Mouse (Mus musculus) small intestine, adult 2 months (tissue): ENCODE data around the gene Ctnna3. TPM values are rescaled to one million over a fixed set of nuclear protein-coding genes. Genes with fewer than 3 reads are reported as not detected.

ENCODE experiments used
- H3K27ac ChIP-seq: fragments of 200-500 bp; 2 replicates; pipeline ENCODE4 v1.5.1; 2012; ENCODE audit warnings: low read depth, low read length, control low read depth, inconsistent platforms; ENCODE audit not compliant: insufficient read depth
- H3K27me3 ChIP-seq: fragments of 200-500 bp; 2 replicates; pipeline ENCODE4 v1.6.1; 2012; ENCODE audit warnings: mild to moderate bottlenecking, moderate library complexity, low read length, inconsistent platforms; ENCODE audit not compliant: control insufficient read depth, insufficient read depth
- H3K36me3 ChIP-seq: fragments of 200-500 bp; 2 replicates; pipeline ENCODE4 v1.6.1; 2012; ENCODE audit warnings: mild to moderate bottlenecking, low read length, control low read depth, inconsistent platforms; ENCODE audit not compliant: control insufficient read depth, insufficient read depth
- H3K4me1 ChIP-seq: fragments of 200-500 bp; 2 replicates; pipeline ENCODE4 v1.6.1; 2012; ENCODE audit warnings: low read length, inconsistent platforms, mixed read lengths; ENCODE audit not compliant: control insufficient read depth, insufficient read depth, insufficient read length
- H3K4me3 ChIP-seq: fragments of 200-500 bp; 2 replicates; pipeline ENCODE4 v1.5.1; 2012; ENCODE audit warnings: low read depth, mild to moderate bottlenecking, control low read depth, inconsistent platforms, low read length, moderate library complexity
- CTCF ChIP-seq: fragments of 200-500 bp; IDR thresholded peaks from 2 replicates; pipeline ENCODE4 v1.5.1; 2012; ENCODE audit warnings: low read depth, mild to moderate bottlenecking, control low read depth, inconsistent platforms, low read length, moderate library complexity, mixed read lengths; ENCODE audit not compliant: insufficient replicate concordance, insufficient read length; ENCODE audit errors: extremely low read depth
- POLR2A ChIP-seq: fragments of 200-500 bp; IDR thresholded peaks from 2 replicates; pipeline ENCODE4 v1.6.1; 2012; ENCODE audit warnings: low read depth, mild to moderate bottlenecking, control low read depth, inconsistent platforms, low read length, moderate library complexity
- WGBS: fragments of 180-500 bp; shearing (Covaris S2); methylation state at CpG from one replicate; pipeline ENCODE4 v1.1.7; 2018; 5-methylcytosine and 5-hydroxymethylcytosine counted together
- polyA plus RNA-seq: library from polyadenylated mRNA; depleted of rRNA; stranded (reverse); fragments of >200 nt; gene quantifications from 2 replicates; pipeline ENCODE4 v1.2.3, GENCODE M21; 2012

Gene Ctnna3
- polyA plus RNA-seq, 1 experiment, result 0.06 TPM

- H3K4me1 ChIP-seq, result no peaks in the 10 kb centered on the region
- H3K36me3 ChIP-seq, result no peaks in the 10 kb centered on the region
- H3K4me3 ChIP-seq, result no peak overlapping the region
- WGBS, result 78% methylated on average over 4 of the region's 4 CpGs
- TF ChIP-seq POLR2A, result no peak
- TF ChIP-seq CTCF, result no peak
- H3K27ac ChIP-seq, result no peak overlapping the region
- H3K27me3 ChIP-seq, result no peaks in the 10 kb centered on the region
Observed at GRCm38 (mm10) chr10:64243421-64243820, 813.5 kb downstream of the Ctnna3 start.

- Histone ChIP-seq H3K4me1 (no peaks in the 10 kb centered on the region), H3K27me3 (no peaks in the 10 kb centered on the region), H3K27ac (no peak overlapping the region), H3K36me3 (no peaks in the 10 kb centered on the region), H3K4me3 (no peak overlapping the region)
- no peak for TF ChIP-seq POLR2A
- no peak for TF ChIP-seq CTCF
- WGBS, result 81% methylated on average over 4 of the region's 4 CpGs
Observed at GRCm38 (mm10) chr10:64268156-64268555, 838.3 kb downstream of the Ctnna3 start.

- TF ChIP-seq POLR2A (no peak), CTCF (no peak)
- 63% methylated on average over 1 of the region's 1 CpGs for WGBS
- Histone ChIP-seq H3K4me3 (no peak overlapping the region), H3K27ac (no peak overlapping the region), H3K27me3 (no peaks in the 10 kb centered on the region), H3K4me1 (no peaks in the 10 kb centered on the region), H3K36me3 (no peaks in the 10 kb centered on the region)
Observed at GRCm38 (mm10) chr10:64275143-64275542, 845.2 kb downstream of the Ctnna3 start.

GRCm38 (mm10) chr10:64278836-64279235 is 848.9 kb downstream of the Ctnna3 start:
- 75% methylated on average over 2 of the region's 2 CpGs for WGBS

GRCm38 (mm10) chr10:64305802-64306201 is 875.9 kb downstream of the Ctnna3 start:
- Histone ChIP-seq H3K4me3 (no peak overlapping the region), H3K27ac (no peak overlapping the region), H3K4me1 (no peaks in the 10 kb centered on the region), H3K27me3 (no peaks in the 10 kb centered on the region), H3K36me3 (no peaks in the 10 kb centered on the region)
- TF ChIP-seq POLR2A, result no peak
- TF ChIP-seq CTCF, result no peak

More at GRCm38 (mm10) chr10:64278836-64279235, 848.9 kb downstream of the Ctnna3 start:
- Histone ChIP-seq H3K27me3 (no peaks in the 10 kb centered on the region), H3K27ac (no peak overlapping the region), H3K4me3 (no peak overlapping the region), H3K4me1 (no peaks in the 10 kb centered on the region), H3K36me3 (no peaks in the 10 kb centered on the region)
- TF ChIP-seq CTCF (no peak), POLR2A (no peak)

- 81% methylated on average over 2 of the region's 2 CpGs for WGBS
- Histone ChIP-seq H3K27me3 (no peaks in the 10 kb centered on the region), H3K4me1 (no peaks in the 10 kb centered on the region), H3K4me3 (no peak overlapping the region), H3K27ac (no peak overlapping the region), H3K36me3 (no peaks in the 10 kb centered on the region)
- no peak for TF ChIP-seq POLR2A
- TF ChIP-seq CTCF, result no peak
Observed at GRCm38 (mm10) chr10:64311622-64312292, 881.9 kb downstream of the Ctnna3 start.

- no peaks in the 10 kb centered on the region for H3K4me1 ChIP-seq
- TF ChIP-seq CTCF (no peak), POLR2A (no peak)
- WGBS, result 84% methylated on average over 7 of the region's 7 CpGs
- no peaks in the 10 kb centered on the region for H3K27me3 ChIP-seq
- no peak overlapping the region for H3K4me3 ChIP-seq
- H3K36me3 ChIP-seq, result no peaks in the 10 kb centered on the region
- H3K27ac ChIP-seq, result no peak overlapping the region
Observed at GRCm38 (mm10) chr10:64320332-64320731, 890.4 kb downstream of the Ctnna3 start.
